Mouse (Mus musculus) brain, adult 2 months (tissue): Measurements from ENCODE around the gene Gm10065.

ENCODE experiments used
- DNase-seq: peaks from one replicate; pipeline ENCODE4 v3.0.0; 2011; ENCODE audit warnings: low read depth, low spot score

Gene Gm10065

DNA sequence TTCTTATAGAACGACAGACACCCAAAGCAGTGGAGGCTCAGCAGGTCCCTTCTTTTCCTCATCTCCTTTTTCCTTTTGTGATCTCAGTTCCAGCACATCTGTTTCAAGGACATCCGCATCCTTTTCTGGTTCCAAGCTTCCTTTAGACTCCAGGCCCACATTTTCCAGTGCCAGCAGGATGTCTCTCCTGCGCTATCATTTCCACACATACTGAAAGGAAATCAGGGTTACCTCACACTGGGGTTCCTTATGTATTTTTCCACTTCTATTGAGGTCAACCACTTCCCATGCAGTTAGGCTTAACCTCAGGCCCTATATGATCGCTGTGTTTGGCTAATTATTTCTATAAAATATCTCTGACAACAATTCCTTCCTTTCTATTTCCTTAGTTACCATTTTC is 43.8 kb downstream of the Gm10065 start:
- DNase-seq, result no peak
